Mouse (Mus musculus) heart, adult 2 months (tissue): ENCODE results near the gene Crk.

Source experiments
- CTCF ChIP-seq: fragments of 200-600 bp; IDR thresholded peaks from 2 replicates; pipeline ENCODE4 v1.8.1; 2022; ENCODE audit warnings: antibody characterized with exemption, mild to moderate bottlenecking, moderate library complexity
- EP300 ChIP-seq: fragments of 200-500 bp; IDR thresholded peaks from 2 replicates; pipeline ENCODE4 v1.6.1; 2011; ENCODE audit warnings: low read depth, low read length, control low read depth; ENCODE audit not compliant: insufficient read depth
- POLR2A ChIP-seq: fragments of 200-500 bp; IDR thresholded peaks from 2 replicates; pipeline ENCODE4 v1.6.1; 2011; ENCODE audit warnings: mild to moderate bottlenecking, low read depth, low read length, control low read depth; ENCODE audit not compliant: insufficient read depth

DNA sequence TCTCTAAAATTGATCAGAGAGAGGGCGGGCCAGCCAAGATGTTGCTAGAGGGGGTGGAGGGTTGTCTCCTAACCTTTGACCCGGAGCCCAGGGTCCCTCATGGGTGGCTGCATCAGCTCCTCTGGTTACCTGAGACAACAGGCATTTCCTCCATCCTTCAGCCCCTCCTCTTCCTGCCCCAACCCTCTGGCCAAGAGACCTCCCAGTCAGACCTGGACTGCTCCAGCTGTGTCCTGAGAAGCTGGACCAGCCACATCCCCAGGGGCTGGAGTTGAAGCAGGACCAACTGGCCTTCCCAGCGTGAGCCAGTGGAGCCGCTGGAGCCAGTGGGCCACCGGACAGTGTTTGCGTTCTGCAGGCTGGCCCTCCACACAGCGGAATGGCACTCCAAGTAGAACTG is 28.7 kb upstream of the Crk start, which contains the start of gene Myo1c:
- TF ChIP-seq CTCF (no peak), POLR2A (peak; percentile 95), EP300 (peak; percentile 91)
